In the genomic region with DNA sequence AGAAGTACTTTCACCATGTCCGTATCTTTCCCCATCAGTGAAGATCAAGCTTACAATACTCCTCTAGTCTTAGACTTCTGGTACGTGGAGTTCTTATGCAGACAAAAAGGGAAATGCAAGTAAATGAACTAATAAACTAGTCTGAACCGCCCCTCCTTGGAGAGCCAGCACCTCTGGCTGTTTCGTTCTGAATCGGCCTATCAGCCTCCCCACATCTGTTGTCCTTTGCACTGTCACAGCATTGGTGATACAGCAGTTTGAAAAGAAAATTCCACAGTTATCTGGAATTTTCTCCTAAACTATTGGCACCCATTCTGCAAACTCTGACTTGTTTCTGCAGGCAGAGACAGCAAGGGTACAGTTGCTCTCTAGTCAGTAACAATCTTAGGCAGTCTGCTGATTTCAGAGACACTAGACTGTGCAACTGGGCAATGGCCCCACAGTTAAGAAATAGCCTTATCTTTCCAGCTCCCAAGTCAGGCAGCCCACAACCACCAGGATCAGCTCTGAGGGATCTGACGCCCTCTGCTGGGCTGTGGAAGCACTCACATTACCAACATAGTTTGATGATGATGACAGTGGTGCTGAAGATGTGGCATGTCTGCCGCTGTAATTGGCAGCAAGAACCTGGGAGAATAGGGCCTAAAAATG, we compare ENCODE assay signal across 9 mouse cellular contexts.
DNase-seq lines count a peak whose midpoint lies in the region; ATAC-seq and TF ChIP-seq lines count a peak whose summit lies in the region.
"Had no signal": no experiment of that assay in that cellular context is flagged by ENCODE, and none has a peak within 500 bp of the region (broad histone marks: within the 10 kb centered on the region; RNA-seq: fewer than 3 reads in every experiment).

No protein-coding gene starts in this region.

- TF ChIP-seq EP300 in stomach, postnatal 0 days (optimal IDR thresholded peaks at IDR 0.05): no peak

- no peak for TF ChIP-seq POLR2A in thymus, adult 2 months (IDR thresholded peaks at IDR 0.05; ENCODE audit: control insufficient read depth, extremely low read depth, insufficient read depth, low read length, poor library complexity)
- no peak for TF ChIP-seq POLR2A in lung, adult 2 months (IDR thresholded peaks at IDR 0.05; ENCODE audit: borderline replicate concordance, extremely low read depth, low read depth, low read length)

- no peaks in the 10 kb centered on the region for H3K36me3 ChIP-seq in forebrain, embryonic 11.5 days (ENCODE audit: control insufficient read depth, insufficient read depth, low read length)
- H3K36me3 ChIP-seq in forebrain, embryonic 16.5 days (ENCODE audit: control insufficient read depth, insufficient read depth): no peaks in the 10 kb centered on the region
- no peaks in the 10 kb centered on the region for H3K36me3 ChIP-seq in thymus, adult 2 months (ENCODE audit: control insufficient read depth, insufficient read depth, low read length)
- no peaks in the 10 kb centered on the region for H3K36me3 ChIP-seq in stomach, postnatal 0 days (ENCODE audit: control insufficient read depth, insufficient read depth, low read length)

- H3K9ac ChIP-seq in forebrain, embryonic 11.5 days (ENCODE audit: low read length): no peak overlapping the region
- H3K9ac ChIP-seq in forebrain, embryonic 16.5 days (replicated peaks; ENCODE audit: low read depth, low read length): no peak overlapping the region
- no peak overlapping the region for H3K9ac ChIP-seq in stomach, postnatal 0 days (ENCODE audit: low read length)
- H3K9ac ChIP-seq: limb, embryonic 12.5 days had no signal

- intact Hi-C loops in heart, postnatal 14 days (cut with DNase I): loop anchor here (5.0 kb wide), 3 partner anchors 48 to 362 kb away; a partner anchor contains a TSS

- H3K27me3 ChIP-seq in forebrain, embryonic 11.5 days (ENCODE audit: control insufficient read depth, insufficient read depth, low read length): no peaks in the 10 kb centered on the region
- H3K27me3 ChIP-seq in forebrain, embryonic 16.5 days (replicated peaks; ENCODE audit: control insufficient read depth, insufficient read depth, low read length): no peaks in the 10 kb centered on the region
- no peaks in the 10 kb centered on the region for H3K27me3 ChIP-seq in thymus, adult 2 months (ENCODE audit: control insufficient read depth, insufficient read depth, low read length)
- no peaks in the 10 kb centered on the region for H3K27me3 ChIP-seq in stomach, postnatal 0 days (ENCODE audit: control insufficient read depth, insufficient read depth, low read length)
- H3K27me3 ChIP-seq: limb, embryonic 12.5 days had no signal

- H3K4me3 ChIP-seq in forebrain, embryonic 11.5 days (ENCODE audit: low read depth, low read length): no peak overlapping the region
- no peak overlapping the region for H3K4me3 ChIP-seq in forebrain, embryonic 16.5 days (replicated peaks; ENCODE audit: low read length)
- no peak overlapping the region for H3K4me3 ChIP-seq in thymus, adult 2 months (ENCODE audit: control insufficient read depth, insufficient read depth, low read length)
- H3K4me3 ChIP-seq in lung, adult 2 months (replicated peaks; ENCODE audit: extremely low read depth, low read depth, low read length): no peak overlapping the region
- H3K4me3 ChIP-seq in stomach, postnatal 0 days (ENCODE audit: low read depth, low read length): no peak overlapping the region
- H3K4me3 ChIP-seq: limb, embryonic 12.5 days had no signal

- H3K27ac ChIP-seq in forebrain, embryonic 11.5 days (ENCODE audit: low read depth, low read length): no peak overlapping the region
- H3K27ac ChIP-seq in forebrain, embryonic 16.5 days (ENCODE audit: low read length): no peak overlapping the region
- H3K27ac ChIP-seq in thymus, adult 2 months (ENCODE audit: control insufficient read depth, insufficient read depth, low read length): no peak overlapping the region
- no peak overlapping the region for H3K27ac ChIP-seq in stomach, postnatal 0 days (replicated peaks)
- H3K27ac ChIP-seq: limb, embryonic 12.5 days had no signal

- no peak for ATAC-seq in forebrain, embryonic 11.5 days (replicated peaks; ENCODE audit: low FRiP score)
- ATAC-seq in forebrain, embryonic 16.5 days: no peak
- no peak for ATAC-seq in stomach, postnatal 0 days (ENCODE audit: low FRiP score, low TSS enrichment)

- H3K4me1 ChIP-seq in forebrain, embryonic 11.5 days (replicated peaks; ENCODE audit: control insufficient read depth, insufficient read depth, low read length): no peaks in the 10 kb centered on the region
- peaks cover 10% of the 10 kb centered on the region; the same call in 1 of the 2 replicates for H3K4me1 ChIP-seq in forebrain, embryonic 16.5 days (replicated peaks; ENCODE audit: control insufficient read depth, insufficient read depth, low read length)
- no peaks in the 10 kb centered on the region for H3K4me1 ChIP-seq in thymus, adult 2 months (replicated peaks; ENCODE audit: control insufficient read depth, insufficient read depth, low read length)
- H3K4me1 ChIP-seq in lung, adult 2 months (ENCODE audit: control insufficient read depth, insufficient read depth, low read length): no peaks in the 10 kb centered on the region
- no peaks in the 10 kb centered on the region for H3K4me1 ChIP-seq in stomach, postnatal 0 days (replicated peaks; ENCODE audit: control insufficient read depth, insufficient read depth)

- peak; percentile 69; the same call in 1 of the 2 replicates for TF ChIP-seq CTCF in thymus, adult 2 months (IDR thresholded peaks at IDR 0.05; ENCODE audit: borderline replicate concordance, control insufficient read depth, extremely low read depth, insufficient read depth, low read length, poor library complexity)
- TF ChIP-seq CTCF in lung, adult 2 months (IDR thresholded peaks at IDR 0.05; ENCODE audit: insufficient read depth, low read length): peak; percentile 68
- peak; percentile 81 for TF ChIP-seq CTCF in stomach, postnatal 0 days (IDR thresholded peaks at IDR 0.05; ENCODE audit: low read depth)

- WGBS in forebrain, embryonic 11.5 days: 78% methylated on average over 7 of the region's 7 CpGs
- WGBS in forebrain, embryonic 16.5 days: 77% methylated on average over 7 of the region's 7 CpGs
- 85% methylated on average over 7 of the region's 7 CpGs for WGBS in thymus, adult 2 months
- 67% methylated on average over 7 of the region's 7 CpGs for WGBS in lung, adult 2 months
- WGBS in stomach, postnatal 0 days: 73% methylated on average over 7 of the region's 7 CpGs

- no peaks in the 10 kb centered on the region for H3K9me3 ChIP-seq in forebrain, embryonic 11.5 days (ENCODE audit: control insufficient read depth, low read length)
- no peaks in the 10 kb centered on the region for H3K9me3 ChIP-seq in forebrain, embryonic 16.5 days (ENCODE audit: control insufficient read depth, low read length)
- no peaks in the 10 kb centered on the region for H3K9me3 ChIP-seq in stomach, postnatal 0 days (ENCODE audit: control insufficient read depth, low read length)
- H3K9me3 ChIP-seq: limb, embryonic 12.5 days had no signal

- no peak overlapping the region for H3K4me2 ChIP-seq in forebrain, embryonic 11.5 days (ENCODE audit: low read depth, low read length, severe bottlenecking)
- no peak overlapping the region for H3K4me2 ChIP-seq in forebrain, embryonic 16.5 days (ENCODE audit: low read length)
- no peak overlapping the region for H3K4me2 ChIP-seq in stomach, postnatal 0 days (replicated peaks; ENCODE audit: low read depth)
- H3K4me2 ChIP-seq: limb, embryonic 12.5 days had no signal

- DNase-seq in forebrain, embryonic 11.5 days (ENCODE audit: low spot score): peak; percentile 66
- DNase-seq in thymus, adult 2 months: peak; percentile 34
- DNase-seq in thymus, adult 18-20 months: no peak
- DNase-seq in embryo, embryonic 10 days (ENCODE audit: low spot score): peak; percentile 73
- DNase-seq in heart, postnatal 14 days: peak; percentile 63 to 73
- peak; percentile 25 for DNase-seq in lung, adult 2 months
- DNase-seq in stomach, postnatal 0 days (ENCODE audit: low spot score): peak; percentile 38

Comparison
In these comparisons a context has a peak if more than half of its experiments do, and no peak if none do; other contexts are left out.
1. DNase-seq: peak in forebrain, embryonic 11.5 days (single experiment), thymus, adult 2 months (single experiment), embryo, embryonic 10 days (single experiment), heart, postnatal 14 days (2 of 2), lung, adult 2 months (single experiment) and stomach, postnatal 0 days (single experiment); none in thymus, adult 18-20 months (0 of 2).
2. Peak in every context shown above with its lines, with median percentiles within 50 percentile points of each other: CTCF ChIP-seq.